Mouse (Mus musculus) thymus, adult 2 months (tissue): ENCODE measurements around the gene Faf2.

Experiments
- CTCF ChIP-seq: fragments of 200-500 bp; IDR thresholded peaks from 2 replicates; pipeline ENCODE4 v1.5.1; 2012; ENCODE audit warnings: mild to moderate bottlenecking, control low read depth, low read length, moderate library complexity, borderline replicate concordance; ENCODE audit not compliant: control insufficient read depth, poor library complexity, insufficient read depth; ENCODE audit errors: extremely low read depth
- POLR2A ChIP-seq: fragments of 200-500 bp; IDR thresholded peaks from 2 replicates; pipeline ENCODE4 v1.6.1; 2012; ENCODE audit warnings: mild to moderate bottlenecking, low read length, control low read depth, moderate library complexity; ENCODE audit not compliant: control insufficient read depth, poor library complexity, insufficient read depth; ENCODE audit errors: extremely low read depth

- TF ChIP-seq CTCF, result no peak
- no peak for TF ChIP-seq POLR2A
These were observed 58.7 kb downstream of the Faf2 start for GRCm38 (mm10) chr13:54680184-54680853.
